ENCODE assay signal across 26 mouse cellular contexts in the genomic region with DNA sequence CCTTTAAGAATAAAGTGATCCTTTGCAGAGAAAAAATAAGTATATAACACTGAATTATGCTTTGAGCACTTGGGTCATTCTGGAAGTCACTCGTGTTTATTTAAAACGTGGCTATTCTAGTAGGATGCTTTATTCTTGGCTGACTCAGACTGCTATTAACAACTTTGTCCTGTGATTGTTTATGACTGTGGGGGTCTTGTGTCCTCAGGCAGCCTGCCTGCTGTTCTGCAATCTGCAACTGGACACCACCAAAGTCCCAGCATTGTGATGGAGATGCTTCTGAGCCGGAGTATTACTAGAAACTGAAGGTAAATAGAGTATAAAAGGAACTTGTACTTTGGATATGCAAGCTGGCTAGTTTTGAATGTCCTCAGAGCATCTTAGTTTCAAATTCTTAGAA. TPM values are rescaled to one million over a fixed set of nuclear protein-coding genes. Genes with fewer than 3 reads are reported as not detected.
DNase-seq lines count a peak whose midpoint lies in the region; ATAC-seq and TF ChIP-seq lines count a peak whose summit lies in the region.
"Had no signal": no experiment of that assay in that cellular context is flagged by ENCODE, and none has a peak within 500 bp of the region (broad histone marks: within the 10 kb centered on the region; RNA-seq: fewer than 3 reads in every experiment).

No protein-coding gene starts in this region.

- WGBS in kidney, postnatal 0 days = 15% methylated on average over 3 of the region's 3 CpGs
- WGBS in forebrain, postnatal 0 days = 25% methylated on average over 3 of the region's 3 CpGs

- no peaks in the 10 kb centered on the region for H3K36me3 ChIP-seq in kidney, postnatal 0 days (ENCODE audit: insufficient read depth, low read length)
- no peaks in the 10 kb centered on the region for H3K36me3 ChIP-seq in forebrain, postnatal 0 days (ENCODE audit: insufficient read depth)
- H3K36me3 ChIP-seq: embryonic facial prominence, embryonic 13.5 days; embryonic facial prominence, embryonic 15.5 days; forebrain, embryonic 10.5 days; forebrain, embryonic 12.5 days; G1E had no signal

- no peaks in the 10 kb centered on the region for H3K9me3 ChIP-seq in kidney, postnatal 0 days (replicated peaks; ENCODE audit: low read length)
- H3K9me3 ChIP-seq in forebrain, postnatal 0 days (ENCODE audit: low read length) = no peaks in the 10 kb centered on the region
- H3K9me3 ChIP-seq: embryonic facial prominence, embryonic 13.5 days; embryonic facial prominence, embryonic 15.5 days; forebrain, embryonic 10.5 days; forebrain, embryonic 12.5 days had no signal

- no peaks in the 10 kb centered on the region for H3K4me1 ChIP-seq in kidney, postnatal 0 days (replicated peaks; ENCODE audit: insufficient read depth, low read length)
- H3K4me1 ChIP-seq in forebrain, postnatal 0 days (ENCODE audit: insufficient read depth) = no peaks in the 10 kb centered on the region
- H3K4me1 ChIP-seq: embryonic facial prominence, embryonic 13.5 days; forebrain, embryonic 10.5 days; forebrain, embryonic 12.5 days had no signal

- H3K27ac ChIP-seq in kidney, postnatal 0 days = no peak overlapping the region
- no peak overlapping the region for H3K27ac ChIP-seq in forebrain, postnatal 0 days (ENCODE audit: low read depth, low read length)
- H3K27ac ChIP-seq: embryonic facial prominence, embryonic 13.5 days; embryonic facial prominence, embryonic 15.5 days; forebrain, embryonic 10.5 days; forebrain, embryonic 12.5 days had no signal

- peak; percentile 59 for DNase-seq in kidney, postnatal 0 days (ENCODE audit: low spot score)
- DNase-seq in kidney, adult 9 months = no peak
- DNase-seq in ES-CJ7 (ENCODE audit: low read depth, low spot score) = peak; percentile 72
- peak; percentile 91 for DNase-seq in R1 (ENCODE audit: low read depth, low spot score)
- DNase-seq in right cerebral cortex, postnatal 10 days (ENCODE audit: low spot score in 2 of 2) = no peak
- DNase-seq in ovary, postnatal 14 days (ENCODE audit: low spot score) = no peak
- no peak for DNase-seq in forebrain, postnatal 0 days
- DNase-seq: adrenal gland, adult 8-10 months; adrenal gland, postnatal 25 days; cerebellum, adult 11 months; cerebellum, adult 18-20 months; cerebellum, adult 8-10 months; cerebellum, adult 9-11 months; cerebellum, postnatal 14 days; cerebellum, postnatal 36 days; embryo, embryonic 11 days had no signal

- TF ChIP-seq CTCF in kidney, postnatal 0 days (IDR thresholded peaks at IDR 0.05; ENCODE audit: low read depth) = no peak
- no peak for TF ChIP-seq CTCF in forebrain, postnatal 0 days (IDR thresholded peaks at IDR 0.05; ENCODE audit: low read depth)

- H3K9ac ChIP-seq in kidney, postnatal 0 days (ENCODE audit: low read depth, low read length) = no peak overlapping the region
- no peak overlapping the region for H3K9ac ChIP-seq in forebrain, postnatal 0 days
- H3K9ac ChIP-seq: embryonic facial prominence, embryonic 13.5 days; embryonic facial prominence, embryonic 15.5 days; forebrain, embryonic 12.5 days had no signal

- no peaks in the 10 kb centered on the region for H3K27me3 ChIP-seq in kidney, postnatal 0 days (ENCODE audit: insufficient read depth, low read length)
- H3K27me3 ChIP-seq in forebrain, postnatal 0 days (ENCODE audit: insufficient read depth, low read length) = no peaks in the 10 kb centered on the region
- H3K27me3 ChIP-seq: embryonic facial prominence, embryonic 13.5 days; embryonic facial prominence, embryonic 15.5 days; forebrain, embryonic 12.5 days; Patski had no signal

- ATAC-seq in kidney, postnatal 0 days (replicated peaks; ENCODE audit: low FRiP score, low read depth) = no peak
- ATAC-seq in forebrain, postnatal 0 days = no peak
- ATAC-seq: activated CD4-positive, CD25-positive, alpha-beta regulatory T cell, adult 4 months; forebrain, embryonic 14.5 days; forebrain, embryonic 16.5 days; Patski had no signal

- H3K4me3 ChIP-seq in kidney, postnatal 0 days (replicated peaks; ENCODE audit: low read depth, low read length) = no peak overlapping the region
- no peak overlapping the region for H3K4me3 ChIP-seq in forebrain, postnatal 0 days (ENCODE audit: low read depth, low read length)
- H3K4me3 ChIP-seq: embryonic facial prominence, embryonic 13.5 days; embryonic facial prominence, embryonic 15.5 days; erythroblast, embryonic 14.5 days; forebrain, embryonic 10.5 days; forebrain, embryonic 12.5 days had no signal

- H3K4me2 ChIP-seq in kidney, postnatal 0 days (ENCODE audit: low read length) = no peak overlapping the region
- no peak overlapping the region for H3K4me2 ChIP-seq in forebrain, postnatal 0 days (ENCODE audit: low read depth)
- H3K4me2 ChIP-seq: embryonic facial prominence, embryonic 13.5 days; embryonic facial prominence, embryonic 15.5 days; forebrain, embryonic 12.5 days had no signal

RNA-seq across cellular contexts. Expression of a gene that starts 5.3 kb away (rescaled TPM):
- 23.8 and 24.7 TPM in 2 replicates for polyA plus RNA-seq in kidney, postnatal 0 days (2015; fragmentation: Nextera tagmentation; extraction: Ambion mirVana)
- total RNA-seq in forebrain, postnatal 0 days (2014; rRNA removed) = 16.4 and 16.7 TPM in 2 replicates
- polyA plus RNA-seq in forebrain, postnatal 0 days (2015; fragmentation: Nextera tagmentation; extraction: Ambion mirVana) = 22.8 and 26.3 TPM in 2 replicates

Comparison
In these comparisons a context has a peak if more than half of its experiments do, and no peak if none do; other contexts are left out.
1. DNase-seq: peak in kidney, postnatal 0 days (single experiment), ES-CJ7 (single experiment) and R1 (single experiment); none in kidney, adult 9 months (single experiment), right cerebral cortex, postnatal 10 days (0 of 2), ovary, postnatal 14 days (single experiment) and forebrain, postnatal 0 days (single experiment).